Mouse (Mus musculus): ENCODE data around the gene Sirt4.

GRCm38 (mm10) chr5:115438667-115439066 lies 45.9 kb downstream of the Sirt4 start:
- TF ChIP-seq POLR2A (IDR thresholded peaks at IDR 0.05; ENCODE audit: insufficient read length, low read depth) (no peak), TCF12 (IDR thresholded peaks at IDR 0.05; ENCODE audit: insufficient read depth, poor library complexity, severe bottlenecking) (no peak), POLR2AphosphoS2 (IDR thresholded peaks at IDR 0.05; ENCODE audit: insufficient read length, low read depth) (no peak), E2F4 (IDR thresholded peaks at IDR 0.05; ENCODE audit: insufficient read depth) (no peak), MYOD1 (IDR thresholded peaks at IDR 0.05; ENCODE audit: control insufficient read depth in 1 of 3, insufficient read length in 2 of 3, low read depth in 2 of 3) (no peak), USF1 (IDR thresholded peaks at IDR 0.05; ENCODE audit: low read depth) (no peak), MAX (IDR thresholded peaks at IDR 0.05; ENCODE audit: low read depth) (no peak), MYOG (IDR thresholded peaks at IDR 0.05; ENCODE audit: control insufficient read depth in 1 of 3, insufficient read depth in 1 of 3, insufficient read length in 2 of 3, low read depth in 2 of 3) (no peak), TCF3 (IDR thresholded peaks at IDR 0.05; ENCODE audit: insufficient read length, low read depth) (no peak), REST (IDR thresholded peaks at IDR 0.05; ENCODE audit: insufficient read depth, insufficient read length) (no peak)
